Mouse (Mus musculus) urinary bladder, adult 2 months (tissue): ENCODE measurements around the gene Ntn5. TPM values are rescaled to one million over a fixed set of nuclear protein-coding genes. Genes with fewer than 3 reads are reported as not detected.

Source experiments
- DNase-seq: peaks from one replicate; pipeline ENCODE4 v3.0.0; 2022; ENCODE audit warnings: low spot score
- polyA plus RNA-seq: library from polyadenylated mRNA; depleted of rRNA; stranded (reverse); fragments of >200 nt; gene quantifications from 2 replicates; pipeline ENCODE4 v1.2.3, GENCODE M21; 2012

Ntn5 gene
- polyA plus RNA-seq, 1 experiment, result 0.08 TPM

DNA sequence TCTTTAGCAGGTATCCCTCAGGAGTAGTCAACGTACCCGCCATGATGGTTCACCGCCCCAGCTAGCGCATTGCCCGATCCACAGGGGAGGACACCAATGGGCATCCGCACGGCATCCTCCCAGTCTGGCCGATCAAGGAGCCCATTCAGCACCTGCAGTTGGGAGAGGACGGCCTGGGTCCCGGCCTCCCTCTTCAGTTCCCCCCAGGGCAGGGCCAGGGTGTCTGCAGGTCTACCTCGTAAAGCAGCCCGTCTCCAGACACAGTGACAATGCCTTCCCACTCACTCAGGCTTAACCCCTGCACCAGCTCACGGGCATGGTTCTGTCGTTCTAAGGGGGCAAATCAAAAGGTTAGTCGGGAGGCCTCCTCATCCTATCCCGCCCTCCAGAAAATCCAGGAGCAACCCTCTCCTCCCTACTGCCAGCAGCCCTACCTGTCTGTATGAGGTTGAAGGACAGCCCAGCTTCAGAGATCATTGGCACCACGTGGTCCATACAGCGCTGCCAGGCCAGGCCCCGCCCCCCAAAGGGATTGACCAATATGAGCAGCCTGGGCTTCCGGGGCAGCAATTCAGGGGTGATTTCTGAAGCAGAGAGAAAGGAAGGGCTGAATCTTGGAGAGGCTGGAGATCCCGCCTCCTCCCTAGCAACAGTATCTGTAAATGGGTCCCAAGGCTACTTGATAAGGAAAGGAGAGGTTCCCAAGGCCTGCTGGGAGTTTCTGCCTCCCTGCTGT, 28.4 kb downstream of the Ntn5 start:
- DNase-seq, result no peak

DNA sequence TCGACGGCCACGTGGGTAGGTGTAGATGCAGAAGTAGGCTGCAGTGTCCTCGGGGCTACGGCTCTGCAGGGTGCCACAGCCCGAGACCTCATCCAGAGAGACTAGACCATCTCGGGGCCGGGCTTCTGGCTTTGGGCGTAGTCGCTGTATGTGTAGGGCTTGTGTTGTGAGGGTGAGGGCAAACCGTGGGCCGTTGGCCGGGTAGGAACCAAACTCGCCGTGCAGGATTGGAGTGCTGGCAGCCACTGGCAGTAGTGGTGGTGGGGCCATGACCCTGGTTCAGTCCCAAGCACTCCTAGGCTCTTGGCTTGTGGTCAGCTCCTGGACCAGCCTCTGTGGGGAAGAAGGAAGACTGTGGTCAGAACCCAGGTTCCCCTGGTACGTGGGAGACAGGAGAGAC, 29.6 kb downstream of the Ntn5 start:
- DNase-seq, result no peak

DNA sequence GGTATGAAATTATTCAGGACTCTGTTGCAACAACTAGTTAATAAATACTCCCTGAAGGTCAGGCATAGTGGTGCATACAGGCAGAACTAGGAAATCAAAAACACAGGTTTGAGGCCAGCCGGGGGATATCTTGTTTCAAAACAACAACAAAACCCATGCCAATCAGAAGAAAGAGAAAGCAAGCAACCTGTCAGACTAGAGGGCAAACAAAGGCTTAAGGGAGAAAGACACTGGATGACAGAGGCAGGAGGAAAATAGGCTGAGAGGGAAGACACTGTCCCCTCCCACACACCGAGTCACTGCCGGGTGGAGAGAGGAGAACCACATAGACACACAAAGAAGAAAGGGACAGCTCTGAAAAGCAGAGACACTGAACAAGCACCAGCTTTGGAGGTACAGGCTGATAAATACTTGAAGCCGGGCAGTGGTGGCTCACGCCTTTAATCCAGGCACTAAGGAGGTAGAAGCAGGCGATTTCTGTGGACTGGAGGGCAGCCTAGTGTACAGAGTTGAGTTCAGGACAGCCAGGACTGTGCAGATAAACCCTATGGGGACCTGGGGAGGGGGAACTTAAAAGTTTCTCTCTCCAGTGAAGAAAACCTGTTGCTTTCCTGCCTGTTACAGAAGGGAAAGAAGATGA, 30.2 kb downstream of the Ntn5 start:
- DNase-seq, result no peak

GRCm38 (mm10) chr7:45714630-45715089, 30.8 kb downstream of the Ntn5 start:
- no peak for DNase-seq

DNA sequence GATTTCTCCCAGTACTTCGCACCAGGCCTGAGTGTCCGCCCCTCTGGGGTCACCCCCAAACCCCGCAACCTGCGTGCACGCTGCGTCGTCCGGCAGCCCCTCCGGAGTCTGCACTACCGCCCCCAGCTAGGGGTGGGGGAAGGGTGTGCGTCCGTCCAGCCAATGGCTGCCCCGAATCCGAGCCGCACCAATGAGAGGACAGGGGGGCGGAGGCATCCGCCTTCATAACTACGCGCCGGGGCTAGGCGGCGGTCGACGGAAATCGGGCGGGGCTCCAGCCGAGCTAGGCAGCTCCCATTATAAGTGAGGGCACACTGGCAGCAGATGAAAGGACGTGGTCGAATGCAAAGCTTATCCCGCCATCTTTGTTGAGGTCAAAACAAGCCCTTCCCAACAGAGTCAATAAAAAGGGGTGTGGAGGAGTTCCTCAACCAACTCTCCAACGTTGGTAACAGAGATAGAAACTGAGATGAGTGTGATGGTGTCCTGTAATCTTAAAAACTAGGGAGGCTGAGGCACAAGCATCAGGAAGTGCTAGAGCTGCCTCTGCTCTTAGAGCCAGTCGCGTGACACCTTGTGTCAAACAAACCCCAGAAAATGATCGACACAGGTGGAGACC, 31.4 kb downstream of the Ntn5 start, which contains the start of gene Rpl18:
Gene Rpl18, plus strand, starts transcription at position 368 of the 619 bp plus-strand sequence.
- DNase-seq, result peak; percentile 89

- DNase-seq, result no peak
Measured at GRCm38 (mm10) chr7:45715741-45716459, 32.1 kb downstream of the Ntn5 start.

- DNase-seq, result no peak
Measured at GRCm38 (mm10) chr7:45716460-45716857, 32.6 kb downstream of the Ntn5 start.

DNA sequence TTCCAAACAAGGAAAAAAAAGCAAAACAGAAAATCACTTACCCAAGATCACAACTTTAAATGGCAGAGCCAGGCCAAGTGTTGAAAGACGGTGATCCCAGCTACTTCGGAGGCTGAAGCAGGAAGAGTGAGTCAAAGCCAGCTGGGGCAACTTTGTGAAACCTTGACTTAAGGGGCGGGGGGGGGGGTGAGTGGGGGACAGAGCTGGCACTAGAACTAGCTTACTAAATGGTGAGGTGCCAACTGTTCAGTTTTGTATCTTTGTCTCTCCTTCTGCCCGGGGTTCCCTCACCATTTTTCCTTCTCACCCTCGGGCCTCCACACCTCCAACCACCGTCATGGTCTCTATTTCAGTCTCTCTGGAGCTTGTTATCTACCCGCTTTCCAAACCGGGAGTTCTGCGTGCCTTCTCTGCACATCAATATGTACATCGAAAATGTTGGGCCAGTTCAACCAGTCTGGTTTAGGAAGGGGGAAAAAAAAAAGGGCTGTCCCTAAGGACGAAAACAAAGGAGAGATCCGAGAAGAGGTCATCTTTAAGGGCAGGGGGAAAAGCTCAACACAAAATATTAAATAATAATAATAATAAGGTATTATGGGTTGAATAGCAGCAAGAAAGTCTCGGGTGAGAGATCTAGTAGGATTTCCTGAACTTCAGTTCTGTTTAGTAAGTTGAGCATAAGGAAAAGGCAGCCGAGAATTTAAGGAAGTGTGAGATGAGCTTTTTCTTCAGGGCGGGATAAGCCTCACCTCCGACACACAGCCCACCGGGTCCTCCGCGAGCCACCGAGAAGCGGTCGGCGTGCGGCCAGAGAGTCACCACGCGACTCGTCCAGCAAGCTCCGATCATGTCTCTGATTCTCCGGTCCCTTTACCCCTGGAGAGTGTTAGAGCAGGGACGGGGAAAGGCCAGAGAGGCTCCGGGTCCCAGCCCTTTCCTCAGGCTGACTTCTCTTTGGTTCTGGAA, 33.4 kb downstream of the Ntn5 start:
- no peak for DNase-seq

GRCm38 (mm10) chr7:45717918-45718297, 34.1 kb downstream of the Ntn5 start, which contains the start of gene Sphk2:
Sphk2 (minus strand) TSS chr7:45718002.
- DNase-seq, result peak; percentile 98

DNA sequence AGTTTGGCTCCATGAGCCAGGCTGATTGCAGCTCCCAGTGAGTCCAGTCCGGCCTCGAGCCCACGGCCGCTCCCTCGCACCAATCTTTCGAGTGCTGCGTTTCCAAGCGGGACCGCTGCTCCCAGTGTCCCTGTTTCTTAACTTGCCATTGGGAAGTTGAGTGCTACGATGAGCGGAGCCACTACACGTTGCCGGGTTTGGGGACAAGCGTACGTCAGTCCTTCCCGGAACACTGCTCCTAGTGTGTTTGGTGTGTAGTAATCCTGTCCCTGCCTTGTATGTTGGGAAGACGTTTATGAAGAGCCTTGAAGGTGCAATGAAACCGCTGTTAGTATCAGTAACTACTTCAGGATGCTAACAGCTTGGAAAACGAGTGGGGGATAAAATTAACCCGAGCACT, 34.5 kb downstream of the Ntn5 start:
- DNase-seq, result no peak

- no peak for DNase-seq
Measured at GRCm38 (mm10) chr7:45719180-45719579, 35.4 kb downstream of the Ntn5 start.

DNA sequence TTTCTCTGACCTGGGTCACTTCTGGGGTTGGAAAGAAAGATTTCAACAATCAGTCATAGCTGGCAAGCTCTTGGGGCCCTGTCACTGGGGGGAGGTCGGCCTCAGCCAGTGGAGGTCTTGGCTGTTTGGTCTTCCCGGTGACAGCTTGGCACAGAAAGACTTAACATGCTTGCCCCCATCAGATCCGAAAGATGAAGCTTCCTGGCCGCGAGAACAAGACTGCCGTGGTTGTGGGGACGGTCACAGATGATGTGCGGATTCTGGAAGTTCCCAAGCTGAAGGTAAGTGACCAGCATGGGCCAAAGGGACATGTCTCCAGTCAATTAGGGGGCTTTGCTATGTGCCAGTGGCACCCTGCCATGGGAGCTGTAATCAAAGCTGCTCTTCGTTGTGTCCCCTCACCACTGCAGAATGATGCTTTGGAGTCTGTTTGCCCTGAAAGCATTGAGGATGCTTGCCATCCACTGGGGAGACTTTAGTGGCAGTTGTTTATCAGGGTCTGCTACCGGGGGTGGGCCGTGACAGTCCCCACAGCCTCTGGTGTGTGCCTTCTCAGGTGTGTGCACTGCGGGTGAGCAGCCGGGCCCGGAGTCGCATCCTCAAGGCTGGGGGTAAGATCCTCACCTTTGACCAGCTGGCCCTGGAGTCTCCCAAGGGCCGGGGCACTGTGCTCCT, 36.1 kb downstream of the Ntn5 start:
- no peak for DNase-seq

GRCm38 (mm10) chr7:45720413-45721233, 36.8 kb downstream of the Ntn5 start, which contains the start of gene Fam83e:
Fam83e (plus strand) TSS chr7:45721212.
- no peak for DNase-seq

GRCm38 (mm10) chr7:45721234-45721571, 37.4 kb downstream of the Ntn5 start:
- no peak for DNase-seq

DNA sequence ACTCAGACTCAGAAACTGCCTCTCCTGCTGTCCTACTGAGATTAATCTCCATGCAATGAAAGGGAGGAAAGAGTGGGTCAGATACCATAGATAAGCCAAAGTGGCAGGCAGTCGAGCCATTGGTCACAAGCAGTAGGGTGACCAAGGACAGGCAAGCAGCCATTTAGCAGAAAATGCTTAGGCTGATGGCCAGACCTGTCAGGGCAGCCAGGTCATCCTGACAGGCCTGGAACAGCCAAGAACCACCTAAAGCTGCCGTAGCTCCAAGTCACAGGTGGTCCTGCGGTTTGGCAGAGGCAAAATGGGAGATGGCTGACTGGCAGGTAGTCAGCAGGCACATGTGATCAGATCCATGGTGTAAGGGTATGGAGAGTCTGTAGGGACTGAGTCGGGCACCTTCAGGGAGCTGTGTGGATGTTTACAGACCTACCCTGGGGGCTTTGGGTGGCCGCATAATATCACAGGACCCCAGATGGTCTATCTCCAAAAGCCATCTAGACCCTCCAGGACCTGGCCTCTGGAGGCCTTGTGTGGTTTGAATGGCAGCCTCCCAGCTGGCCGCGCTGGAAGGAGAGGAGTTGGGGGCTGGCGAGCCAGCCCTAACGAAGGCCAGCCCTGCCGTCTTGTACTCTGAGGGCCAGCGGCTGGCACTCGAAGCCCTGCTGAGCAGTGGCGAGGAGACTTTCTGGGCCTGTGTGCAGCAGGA, 38.0 kb downstream of the Ntn5 start:
- DNase-seq, result no peak

DNA sequence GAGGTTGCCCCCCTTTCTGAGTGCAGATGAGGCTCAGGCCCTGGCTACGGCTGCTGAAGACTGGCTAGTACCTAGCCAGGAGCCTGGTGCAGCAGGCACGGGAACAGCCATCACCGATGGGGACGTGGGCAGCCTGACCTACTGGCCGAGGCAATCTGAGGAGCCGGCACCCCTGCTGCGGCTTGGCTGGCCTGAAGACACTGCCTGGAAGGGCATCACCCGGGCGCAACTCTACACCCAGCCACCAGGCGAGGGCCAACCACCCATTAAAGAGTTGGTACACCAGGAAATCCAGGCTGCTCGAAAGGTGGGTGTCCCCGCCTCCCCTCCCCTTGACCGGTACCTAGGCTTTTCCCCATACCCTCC, 38.5 kb downstream of the Ntn5 start:
- no peak for DNase-seq

DNA sequence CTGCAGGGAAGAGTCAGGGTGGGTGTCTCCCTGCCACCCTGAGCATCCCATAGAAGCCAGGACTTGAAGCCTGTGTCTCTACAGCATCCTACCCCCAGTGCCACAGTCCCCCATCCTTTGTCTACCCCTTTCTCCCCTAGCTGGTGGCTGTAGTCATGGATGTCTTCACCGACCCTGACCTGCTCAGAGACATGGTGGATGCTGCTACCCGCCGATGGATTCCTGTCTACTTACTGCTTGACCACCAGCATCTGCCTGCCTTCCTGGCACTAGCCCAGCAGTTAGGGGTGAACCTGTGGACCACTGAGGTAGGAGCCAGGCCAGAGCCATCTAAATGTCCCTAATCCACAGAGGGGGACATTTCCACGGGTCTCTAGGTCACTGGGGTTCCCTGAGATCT, 39.5 kb downstream of the Ntn5 start:
- no peak for DNase-seq

DNA sequence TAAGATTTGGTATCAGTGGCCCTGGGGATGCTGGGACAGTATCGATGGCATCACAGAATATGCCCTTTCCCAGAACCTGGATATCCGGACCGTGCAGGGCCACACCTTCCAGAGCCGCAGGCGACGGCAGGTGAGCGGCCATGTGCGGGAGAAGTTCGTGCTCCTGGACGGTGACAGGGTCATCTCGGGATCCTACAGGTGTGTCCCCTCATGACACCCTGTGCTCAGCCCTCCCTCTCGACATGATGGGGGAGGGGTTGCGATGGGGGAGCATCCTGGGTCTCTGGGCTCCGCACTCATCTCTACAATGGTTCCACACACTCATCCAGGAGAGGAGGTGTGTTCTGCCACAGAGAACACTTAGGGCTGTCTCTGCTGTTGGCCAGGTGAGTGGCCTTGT, 40.0 kb downstream of the Ntn5 start:
- no peak for DNase-seq

- DNase-seq, result no peak
Measured at GRCm38 (mm10) chr7:45725151-45725550, 41.3 kb downstream of the Ntn5 start.
